Mouse (Mus musculus): ENCODE measurements at regions not wholly inside any gene's neighbourhood (a gene's known extent, or its start where the extent isn't known, plus 50 kb on each side); places are given as distances from the start of the nearest gene placed in this dataset.

DNA sequence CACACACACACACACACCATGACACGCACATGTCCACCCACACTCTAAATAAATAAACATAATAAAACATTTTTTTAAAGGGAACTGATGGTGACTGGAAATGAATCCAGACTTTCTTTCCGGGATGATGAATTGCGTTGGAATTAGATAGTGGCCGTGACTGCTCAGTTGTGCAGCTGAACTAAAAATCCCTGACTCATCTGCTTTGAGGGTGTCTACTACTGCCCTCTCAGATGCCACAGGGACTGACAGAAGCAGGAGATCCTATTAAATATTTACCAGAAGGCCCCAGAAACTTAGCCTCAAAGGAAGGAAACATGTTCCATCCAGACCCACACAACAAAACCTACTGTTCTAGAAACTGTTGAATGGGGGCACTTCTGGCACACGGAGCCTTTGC lies 65.7 kb downstream of the Polr2m start:
- no peak for DNase-seq (ENCODE audit: low spot score)
- 92% methylated on average over 5 of the region's 5 CpGs for WGBS

DNA sequence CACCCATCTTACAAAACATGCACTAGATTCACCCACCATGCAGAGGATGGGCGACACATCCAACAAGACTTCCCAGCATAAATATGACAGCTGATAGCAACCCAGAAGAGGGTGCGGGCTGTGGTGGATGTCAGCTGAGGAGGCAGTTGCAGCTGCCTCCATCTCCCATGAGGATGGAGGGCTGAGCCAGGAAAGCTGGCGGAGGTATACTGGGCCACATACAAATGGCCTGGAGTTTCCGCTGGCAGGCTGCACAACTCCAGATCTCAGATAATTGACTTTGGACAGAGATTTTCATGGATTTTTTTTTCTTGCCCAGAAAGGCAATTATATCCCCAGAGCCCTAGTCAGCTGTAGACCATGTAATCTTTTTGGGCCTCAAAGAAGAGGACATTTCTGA lies 67.2 kb downstream of the Polr2m start:
- Histone ChIP-seq H3K4me2 (ENCODE audit: low read depth) (no peak overlapping the region), H3K4me3 (ENCODE audit: low read depth, low read length) (no peak overlapping the region), H3K9ac (ENCODE audit: low read length) (no peak overlapping the region), H3K4me1 (ENCODE audit: control insufficient read depth, insufficient read depth, low read length) (no peaks in the 10 kb centered on the region), H3K9me3 (ENCODE audit: control insufficient read depth, low read length) (no peaks in the 10 kb centered on the region), H3K27me3 (ENCODE audit: control insufficient read depth, insufficient read depth, low read length) (no peaks in the 10 kb centered on the region), H3K36me3 (ENCODE audit: control insufficient read depth, insufficient read depth, low read length) (no peaks in the 10 kb centered on the region), H3K27ac (ENCODE audit: low read depth, low read length) (no peak overlapping the region)
- ATAC-seq (ENCODE audit: insufficient read depth, low FRiP score, low TSS enrichment) (no peak), DNase-seq (ENCODE audit: low spot score) (no peak)
- 93% methylated on average over 4 of the region's 4 CpGs for WGBS

More for the DNA sequence above, 65.7 kb downstream of the Polr2m start:
- Histone ChIP-seq H3K27ac (ENCODE audit: low read depth, low read length) (no peak overlapping the region), H3K9me3 (ENCODE audit: control insufficient read depth, low read length) (no peaks in the 10 kb centered on the region), H3K36me3 (ENCODE audit: control insufficient read depth, insufficient read depth, low read length) (no peaks in the 10 kb centered on the region), H3K4me2 (ENCODE audit: low read depth) (no peak overlapping the region), H3K9ac (ENCODE audit: low read length) (no peak overlapping the region), H3K4me3 (ENCODE audit: low read depth, low read length) (no peak overlapping the region), H3K4me1 (ENCODE audit: control insufficient read depth, insufficient read depth, low read length) (no peaks in the 10 kb centered on the region), H3K27me3 (ENCODE audit: control insufficient read depth, insufficient read depth, low read length) (no peaks in the 10 kb centered on the region)
- ATAC-seq (ENCODE audit: insufficient read depth, low FRiP score, low TSS enrichment): no peak

DNA sequence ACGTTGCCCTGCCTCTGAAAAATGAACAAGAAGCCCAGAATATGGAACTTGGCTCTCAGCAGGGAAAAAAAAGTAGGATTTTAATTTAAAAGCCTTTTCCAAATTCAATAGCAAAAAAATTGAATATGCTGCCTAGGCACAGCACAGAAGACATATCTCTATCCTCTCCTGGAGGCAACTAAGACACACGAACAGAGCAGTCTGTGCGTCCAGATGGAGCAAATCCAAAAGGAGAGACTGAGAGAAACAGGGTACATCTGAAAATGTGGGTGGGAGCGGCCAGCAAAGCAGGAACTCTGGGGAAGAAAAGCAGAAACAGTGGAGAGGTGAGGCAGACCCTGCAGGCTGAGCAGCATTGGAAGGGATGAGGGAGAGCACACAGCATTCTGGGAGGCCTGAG lies 68.5 kb downstream of the Polr2m start:
- DNase-seq (ENCODE audit: low spot score) (no peak), ATAC-seq (ENCODE audit: insufficient read depth, low FRiP score, low TSS enrichment) (no peak)
- no peak overlapping the region for H3K4me2 ChIP-seq (ENCODE audit: low read depth)
- H3K4me3 ChIP-seq (ENCODE audit: low read depth, low read length): no peak overlapping the region
- H3K4me1 ChIP-seq (ENCODE audit: control insufficient read depth, insufficient read depth, low read length): no peaks in the 10 kb centered on the region
- WGBS: 81% methylated on average over 4 of the region's 4 CpGs
- H3K27ac ChIP-seq (ENCODE audit: low read depth, low read length): no peak overlapping the region
- H3K36me3 ChIP-seq (ENCODE audit: control insufficient read depth, insufficient read depth, low read length): no peaks in the 10 kb centered on the region
- H3K9me3 ChIP-seq (ENCODE audit: control insufficient read depth, low read length): no peaks in the 10 kb centered on the region
- H3K9ac ChIP-seq (ENCODE audit: low read length): no peak overlapping the region
- H3K27me3 ChIP-seq (ENCODE audit: control insufficient read depth, insufficient read depth, low read length): no peaks in the 10 kb centered on the region

DNA sequence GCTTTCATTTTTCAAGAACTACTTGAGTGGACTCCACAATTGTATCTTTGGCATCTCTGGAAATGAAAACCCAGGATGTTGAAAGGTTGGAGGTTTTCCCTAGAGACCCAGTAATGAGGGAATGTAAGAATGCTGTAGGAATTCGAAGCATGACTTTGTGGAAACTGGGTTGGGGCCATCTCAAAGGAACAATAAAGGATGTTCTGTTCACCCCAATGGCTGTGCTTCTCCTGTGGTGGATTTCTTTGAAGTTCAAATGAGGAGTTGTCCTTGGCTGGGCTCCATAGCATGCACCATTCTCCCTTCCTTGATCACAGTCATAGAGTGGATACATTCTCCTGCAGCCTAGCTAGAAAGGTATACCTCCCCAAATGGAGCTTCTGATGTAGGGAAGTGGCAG lies 74.6 kb downstream of the Polr2m start:
- no peak for DNase-seq (ENCODE audit: low spot score)
- no peaks in the 10 kb centered on the region for H3K27me3 ChIP-seq (ENCODE audit: control insufficient read depth, insufficient read depth, low read length)
- H3K4me2 ChIP-seq (ENCODE audit: low read depth): no peak overlapping the region
- H3K36me3 ChIP-seq (ENCODE audit: control insufficient read depth, insufficient read depth, low read length): no peaks in the 10 kb centered on the region
- no peaks in the 10 kb centered on the region for H3K9me3 ChIP-seq (ENCODE audit: control insufficient read depth, low read length)
- H3K4me3 ChIP-seq (ENCODE audit: low read depth, low read length): no peak overlapping the region
- no peak overlapping the region for H3K27ac ChIP-seq (ENCODE audit: low read depth, low read length)
- H3K4me1 ChIP-seq (ENCODE audit: control insufficient read depth, insufficient read depth, low read length): no peaks in the 10 kb centered on the region
- 70% methylated on average over 1 of the region's 1 CpGs for WGBS
- no peak for ATAC-seq (ENCODE audit: insufficient read depth, low FRiP score, low TSS enrichment)
- no peak overlapping the region for H3K9ac ChIP-seq (ENCODE audit: low read length)

DNA sequence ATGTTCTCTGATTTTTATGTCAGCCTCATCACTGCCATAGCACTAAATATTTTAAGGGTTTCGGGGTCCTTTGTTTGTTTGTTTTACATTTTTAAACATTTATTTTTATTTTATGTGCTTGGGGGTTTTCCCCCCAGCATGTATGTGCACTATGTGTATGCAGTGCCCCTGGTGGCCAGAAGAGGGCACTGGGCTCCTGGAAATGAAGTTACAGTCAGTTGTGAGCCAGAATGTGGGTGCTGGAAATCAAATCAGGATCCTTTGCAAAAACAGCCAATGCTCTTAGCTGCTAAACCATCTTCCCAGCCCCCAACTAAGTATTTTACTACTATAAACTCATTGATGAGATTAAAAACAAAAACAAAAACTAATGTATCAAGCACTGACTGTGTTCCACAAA lies 75.8 kb downstream of the Polr2m start:
- WGBS: 73% methylated on average over 1 of the region's 1 CpGs
- H3K4me2 ChIP-seq (ENCODE audit: low read depth): no peak overlapping the region
- no peak overlapping the region for H3K9ac ChIP-seq (ENCODE audit: low read length)
- no peak overlapping the region for H3K4me3 ChIP-seq (ENCODE audit: low read depth, low read length)
- no peaks in the 10 kb centered on the region for H3K27me3 ChIP-seq (ENCODE audit: control insufficient read depth, insufficient read depth, low read length)
- no peaks in the 10 kb centered on the region for H3K9me3 ChIP-seq (ENCODE audit: control insufficient read depth, low read length)
- DNase-seq (ENCODE audit: low spot score) (no peak), ATAC-seq (ENCODE audit: insufficient read depth, low FRiP score, low TSS enrichment) (no peak)
- H3K27ac ChIP-seq (ENCODE audit: low read depth, low read length): no peak overlapping the region
- H3K36me3 ChIP-seq (ENCODE audit: control insufficient read depth, insufficient read depth, low read length): no peaks in the 10 kb centered on the region
- H3K4me1 ChIP-seq (ENCODE audit: control insufficient read depth, insufficient read depth, low read length): no peaks in the 10 kb centered on the region

DNA sequence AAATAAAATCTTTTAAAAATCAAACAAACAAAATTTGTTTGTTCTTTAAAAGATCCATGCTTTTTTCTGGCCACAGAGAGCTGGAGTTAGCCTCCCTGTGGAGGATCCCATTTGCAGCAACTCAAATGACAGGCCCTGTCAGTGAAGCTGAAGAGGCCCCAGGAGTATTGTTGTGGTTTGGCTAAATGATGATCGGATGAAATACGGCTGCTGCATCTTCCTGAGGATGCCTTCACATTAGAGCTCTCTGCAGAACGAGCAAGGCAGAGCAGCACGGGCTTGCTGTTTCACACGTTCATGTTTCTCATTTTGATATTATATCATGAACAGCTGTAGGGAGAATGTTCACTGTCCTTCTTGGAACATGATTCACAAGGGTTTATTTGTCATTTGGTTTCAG lies 76.8 kb downstream of the Polr2m start:
- WGBS: 80% methylated on average over 5 of the region's 5 CpGs
- H3K9ac ChIP-seq (ENCODE audit: low read length): no peak overlapping the region
- no peak overlapping the region for H3K4me2 ChIP-seq (ENCODE audit: low read depth)
- no peaks in the 10 kb centered on the region for H3K9me3 ChIP-seq (ENCODE audit: control insufficient read depth, low read length)
- H3K36me3 ChIP-seq (ENCODE audit: control insufficient read depth, insufficient read depth, low read length): no peaks in the 10 kb centered on the region
- no peaks in the 10 kb centered on the region for H3K27me3 ChIP-seq (ENCODE audit: control insufficient read depth, insufficient read depth, low read length)
- no peak overlapping the region for H3K4me3 ChIP-seq (ENCODE audit: low read depth, low read length)
- H3K4me1 ChIP-seq (ENCODE audit: control insufficient read depth, insufficient read depth, low read length): no peaks in the 10 kb centered on the region
- ATAC-seq (ENCODE audit: insufficient read depth, low FRiP score, low TSS enrichment): no peak
- no peak overlapping the region for H3K27ac ChIP-seq (ENCODE audit: low read depth, low read length)
- no peak for DNase-seq (ENCODE audit: low spot score)

DNA sequence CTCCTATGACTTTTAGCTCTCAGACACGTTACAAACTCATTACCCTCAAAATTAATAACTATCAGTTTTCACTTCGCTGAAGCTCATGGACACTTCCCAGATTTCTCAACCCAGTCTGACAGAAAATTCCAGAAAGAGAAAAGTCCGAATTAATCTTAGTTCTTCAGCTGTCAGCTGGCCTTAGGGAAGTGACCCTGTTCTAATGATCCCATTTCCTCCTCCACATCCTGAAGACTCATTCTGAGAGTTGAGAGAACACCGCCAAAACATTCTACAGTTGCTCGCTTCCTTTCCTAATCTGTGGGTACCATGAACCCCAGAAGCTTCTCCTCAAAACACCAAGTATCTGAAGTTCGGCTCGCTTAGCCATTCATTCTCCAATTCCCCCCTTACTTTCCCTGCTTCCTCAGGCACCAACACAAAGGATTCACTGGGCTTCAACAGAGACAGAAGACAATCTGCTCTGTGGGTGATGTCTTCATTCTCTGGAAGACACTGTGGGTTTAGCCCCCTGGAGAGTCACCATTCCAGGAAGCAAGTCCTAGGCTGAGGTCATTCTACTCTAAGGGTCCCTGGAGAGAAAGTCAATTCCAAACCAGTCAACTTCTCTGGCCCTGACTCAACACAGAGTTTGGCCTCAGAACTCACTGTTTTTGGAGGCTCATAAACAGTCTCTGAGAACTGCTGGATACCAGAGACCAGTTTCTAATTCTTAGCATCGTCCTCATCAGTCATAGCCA lies 81.2 kb downstream of the Polr2m start:
- Histone ChIP-seq H3K36me3 (ENCODE audit: control insufficient read depth, insufficient read depth, low read length) (no peaks in the 10 kb centered on the region), H3K27ac (ENCODE audit: low read depth, low read length) (no peak overlapping the region), H3K27me3 (ENCODE audit: control insufficient read depth, insufficient read depth, low read length) (no peaks in the 10 kb centered on the region), H3K4me1 (ENCODE audit: control insufficient read depth, insufficient read depth, low read length) (no peaks in the 10 kb centered on the region), H3K4me2 (ENCODE audit: low read depth) (no peak overlapping the region), H3K4me3 (ENCODE audit: low read depth, low read length) (no peak overlapping the region), H3K9me3 (ENCODE audit: control insufficient read depth, low read length) (no peaks in the 10 kb centered on the region), H3K9ac (ENCODE audit: low read length) (no peak overlapping the region)
- 83% methylated on average over 8 of the region's 8 CpGs for WGBS
- ATAC-seq (ENCODE audit: insufficient read depth, low FRiP score, low TSS enrichment) (no peak), DNase-seq (ENCODE audit: low spot score) (no peak)

DNA sequence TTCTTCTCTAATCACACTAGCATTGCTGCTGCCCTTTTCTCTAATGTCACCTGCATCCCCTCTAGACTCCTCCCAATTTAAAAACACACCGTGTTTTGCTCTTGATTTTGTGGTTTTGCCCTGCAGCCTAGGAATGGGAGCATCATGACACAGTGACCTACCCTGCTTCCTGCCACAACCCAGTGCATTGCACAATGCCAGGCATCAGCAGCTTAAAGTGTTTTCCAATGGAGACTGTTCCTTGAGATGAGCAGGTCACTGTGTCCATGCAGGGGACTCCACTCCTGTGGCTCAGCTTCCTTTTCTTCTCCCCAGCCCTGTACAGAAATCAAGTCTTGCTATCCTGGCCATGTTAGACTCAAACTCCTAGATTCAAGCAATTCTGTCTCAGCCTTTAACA lies 84.1 kb downstream of the Polr2m start:
- H3K27ac ChIP-seq (ENCODE audit: low read depth, low read length): no peak overlapping the region
- H3K4me2 ChIP-seq (ENCODE audit: low read depth): no peak overlapping the region
- no peak for DNase-seq (ENCODE audit: low spot score)
- no peaks in the 10 kb centered on the region for H3K9me3 ChIP-seq (ENCODE audit: control insufficient read depth, low read length)
- H3K27me3 ChIP-seq (ENCODE audit: control insufficient read depth, insufficient read depth, low read length): no peaks in the 10 kb centered on the region
- no peaks in the 10 kb centered on the region for H3K36me3 ChIP-seq (ENCODE audit: control insufficient read depth, insufficient read depth, low read length)
- no peaks in the 10 kb centered on the region for H3K4me1 ChIP-seq (ENCODE audit: control insufficient read depth, insufficient read depth, low read length)
- 68% methylated on average over 1 of the region's 1 CpGs for WGBS
- no peak overlapping the region for H3K9ac ChIP-seq (ENCODE audit: low read length)
- H3K4me3 ChIP-seq (ENCODE audit: low read depth, low read length): no peak overlapping the region
- ATAC-seq (ENCODE audit: insufficient read depth, low FRiP score, low TSS enrichment): no peak

DNA sequence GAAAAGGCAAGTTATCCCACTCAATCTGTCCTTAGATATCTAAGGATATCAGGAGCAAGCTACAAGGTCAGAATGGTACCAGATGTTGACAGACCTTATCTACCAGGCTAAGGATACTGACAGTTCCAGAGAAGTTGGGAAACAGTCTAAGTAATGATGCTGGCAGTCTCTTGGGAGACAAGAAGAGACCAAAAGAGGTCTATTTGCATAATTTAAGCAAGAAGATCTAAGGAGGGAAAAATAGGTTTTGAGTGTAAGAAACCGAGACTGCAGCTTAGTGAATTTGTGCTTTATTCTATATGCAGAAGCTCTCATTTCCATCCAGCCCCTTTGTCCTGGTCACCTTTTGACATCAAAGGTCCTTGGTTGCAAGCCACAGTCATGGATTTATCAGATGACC lies 86.4 kb downstream of the Polr2m start:
- H3K4me1 ChIP-seq (ENCODE audit: control insufficient read depth, insufficient read depth, low read length): peaks cover 3% of the 10 kb centered on the region; the same call in 1 of the 2 replicates
- 85% methylated on average over 1 of the region's 1 CpGs for WGBS
- no peaks in the 10 kb centered on the region for H3K9me3 ChIP-seq (ENCODE audit: control insufficient read depth, low read length)
- DNase-seq (ENCODE audit: low spot score) (no peak), ATAC-seq (ENCODE audit: insufficient read depth, low FRiP score, low TSS enrichment) (no peak)
- H3K9ac ChIP-seq (ENCODE audit: low read length): no peak overlapping the region
- no peaks in the 10 kb centered on the region for H3K36me3 ChIP-seq (ENCODE audit: control insufficient read depth, insufficient read depth, low read length)
- no peak overlapping the region for H3K4me2 ChIP-seq (ENCODE audit: low read depth)
- H3K27ac ChIP-seq (ENCODE audit: low read depth, low read length): no peak overlapping the region
- H3K4me3 ChIP-seq (ENCODE audit: low read depth, low read length): no peak overlapping the region
- no peaks in the 10 kb centered on the region for H3K27me3 ChIP-seq (ENCODE audit: control insufficient read depth, insufficient read depth, low read length)

All from neural tube, embryonic 11.5 days (tissue).